Mouse (Mus musculus) G1E-ER4 (cell line): ENCODE measurements around the gene Capn11. TPM values are rescaled to one million over a fixed set of nuclear protein-coding genes. Genes with fewer than 3 reads are reported as not detected.

Experiments
- GATA1 ChIP-seq: IDR thresholded peaks from one replicate; pipeline ENCODE4 v1.8.0; 2012; ENCODE audit warnings: low read length, inconsistent platforms
- polyA plus RNA-seq: library from polyadenylated mRNA; stranded (reverse); fragments of >175 nt; gene quantifications from 2 replicates; pipeline ENCODE4 v1.2.3, GENCODE M21; 2012

The Capn11 gene
- polyA plus RNA-seq, 1 experiment: not detected

DNA sequence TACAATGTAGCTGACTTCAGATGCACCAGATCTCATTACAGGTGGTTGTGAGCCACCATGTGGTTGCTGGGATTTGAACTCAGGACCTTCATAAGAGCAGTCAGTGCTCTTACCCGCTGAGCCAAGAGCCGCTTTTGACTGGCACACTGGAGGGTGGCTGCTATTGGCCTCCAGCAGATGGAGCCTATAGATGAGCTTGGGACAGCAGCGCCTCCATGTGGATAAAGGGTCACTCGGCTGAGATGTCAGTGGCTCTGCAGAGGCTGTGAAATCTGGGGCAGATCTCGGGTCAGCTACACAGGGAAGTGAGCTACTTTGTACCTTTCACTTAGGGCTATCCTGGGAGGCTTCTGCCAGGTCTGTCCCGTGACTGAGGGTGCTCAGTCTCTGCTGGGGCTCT, 3.3 kb downstream of the Capn11 start:
- TF ChIP-seq GATA1: no peak

DNA sequence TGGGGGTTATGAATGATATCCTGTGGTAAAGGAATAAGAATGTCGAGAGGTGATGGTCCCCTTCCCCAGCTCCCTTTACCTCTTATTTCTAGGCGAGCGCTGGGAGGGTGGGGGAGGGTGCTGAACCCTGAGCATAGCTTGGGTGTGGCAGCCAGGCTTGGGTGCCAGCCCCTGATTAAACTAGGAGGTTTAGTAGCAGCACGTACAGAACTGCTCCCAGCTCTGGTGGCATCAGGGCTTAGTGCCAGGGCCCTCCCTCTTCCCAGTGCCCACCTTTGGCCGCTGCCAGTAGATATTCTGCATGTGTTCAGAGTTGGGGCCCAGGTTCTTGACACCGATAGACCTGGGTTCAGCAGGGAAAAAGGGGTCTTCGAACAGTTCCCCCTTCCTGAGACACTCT, 5.9 kb downstream of the Capn11 start:
- TF ChIP-seq GATA1: no peak

DNA sequence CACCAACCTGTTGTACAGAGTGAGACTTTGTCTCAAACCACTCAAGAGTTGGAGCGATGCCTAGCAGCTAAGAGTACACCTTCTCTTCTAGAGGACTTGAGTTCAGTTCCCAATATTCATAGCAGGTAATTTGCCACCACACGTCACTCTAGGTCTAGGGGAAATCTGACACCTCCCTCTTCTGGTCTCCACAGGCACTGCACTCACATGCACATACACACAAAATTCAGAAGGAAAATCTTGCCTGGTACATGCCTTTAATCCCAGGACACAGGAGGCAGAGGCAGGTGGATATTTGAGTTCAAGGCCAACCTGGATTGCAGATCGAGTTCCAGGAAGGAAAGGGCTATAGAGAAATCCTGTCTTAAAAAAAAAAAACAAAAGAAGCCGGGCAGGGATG, 14.9 kb downstream of the Capn11 start:
- TF ChIP-seq GATA1: no peak

DNA sequence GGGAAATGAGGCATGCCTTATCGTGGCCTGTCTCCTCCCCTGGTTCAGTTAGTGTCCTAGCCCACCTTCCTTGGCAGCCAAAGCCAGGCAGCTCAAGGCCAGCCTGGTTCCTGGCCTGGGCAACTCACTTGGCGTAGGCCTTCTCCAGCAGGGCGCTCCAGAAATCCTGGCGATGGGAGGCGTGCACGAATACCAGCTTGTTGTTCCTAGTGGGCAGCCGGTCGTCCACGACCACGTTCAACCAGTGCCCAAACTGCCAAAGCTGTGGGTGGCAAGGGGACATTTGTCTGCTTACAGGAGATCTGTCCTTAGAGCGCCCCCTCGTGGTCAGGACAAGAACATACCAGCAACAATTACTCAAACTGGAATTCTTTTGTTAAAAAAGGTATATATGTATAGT, 16.4 kb downstream of the Capn11 start:
- no peak for TF ChIP-seq GATA1

DNA sequence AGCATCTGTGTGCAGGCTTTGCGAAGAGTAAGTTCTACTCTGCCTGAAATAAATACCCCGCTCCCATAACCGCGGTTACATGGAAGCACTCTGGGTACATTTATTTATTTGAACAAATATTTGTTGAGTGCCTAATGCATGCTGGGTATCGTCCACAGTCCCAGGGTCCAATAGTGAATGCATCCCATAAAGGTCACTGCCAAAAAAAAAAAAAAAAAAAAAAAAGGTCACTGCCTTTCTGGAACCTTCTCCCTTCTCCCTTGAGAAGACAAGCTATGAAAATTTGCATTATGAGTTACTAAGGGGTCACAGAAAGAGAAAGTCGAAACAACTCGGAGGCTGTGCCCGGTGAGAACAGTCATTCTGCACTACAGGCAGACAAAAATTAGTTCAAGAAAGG, 17.1 kb downstream of the Capn11 start:
- no peak for TF ChIP-seq GATA1

DNA sequence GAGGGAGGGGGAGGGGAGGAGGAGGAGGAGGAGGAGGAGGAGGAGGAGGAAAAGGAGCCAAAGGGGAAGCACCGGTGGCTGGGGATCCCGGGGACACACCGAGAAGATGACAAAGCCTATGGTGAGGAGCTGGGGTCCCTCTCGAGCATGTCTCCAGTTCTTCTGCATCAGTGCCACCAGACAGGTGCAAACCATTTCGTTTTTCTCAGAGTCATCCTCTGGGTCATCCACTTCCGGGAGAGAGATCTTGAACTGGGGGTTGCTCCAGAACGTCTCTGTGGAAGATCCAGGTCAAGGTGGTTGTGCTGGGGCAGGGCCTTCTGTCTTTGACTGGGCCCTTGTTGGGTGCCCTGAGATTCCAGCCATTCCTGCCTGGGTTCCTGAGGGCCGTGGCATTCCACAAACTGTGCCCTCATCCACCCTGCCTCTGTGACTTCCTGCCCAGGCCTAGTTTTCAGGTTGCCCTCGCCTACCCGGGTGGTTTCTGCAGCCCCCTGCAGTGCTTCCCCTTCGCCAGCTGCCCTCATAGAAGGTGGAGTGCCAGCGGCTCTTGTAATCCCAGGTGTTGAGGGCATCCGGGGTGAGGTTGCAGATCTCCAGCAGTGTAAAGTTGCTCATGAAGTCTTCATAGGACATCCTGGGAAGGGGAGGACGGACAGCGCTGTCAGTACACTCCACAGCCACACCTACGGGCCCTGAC, 20.4 kb downstream of the Capn11 start:
- no peak for TF ChIP-seq GATA1

DNA sequence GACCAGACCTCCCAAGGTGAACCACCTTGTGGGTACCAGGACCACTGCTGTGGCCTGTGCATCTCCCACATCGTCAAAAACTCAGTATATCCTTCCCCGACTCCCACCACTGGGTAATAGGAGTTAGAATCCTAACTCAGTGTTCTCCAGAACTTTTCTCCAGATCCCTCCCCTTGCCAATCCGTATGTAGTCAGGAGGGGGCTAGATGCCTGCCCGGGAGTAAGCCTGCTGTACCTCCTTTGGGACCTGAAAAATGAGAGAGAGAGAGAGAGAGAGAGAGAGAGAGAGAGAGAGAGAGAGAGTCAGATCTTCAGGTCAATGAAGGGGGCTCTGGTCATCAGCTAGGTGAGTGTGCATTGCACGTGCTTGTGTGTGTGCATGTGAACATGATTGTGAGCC, 25.1 kb downstream of the Capn11 start:
- TF ChIP-seq GATA1: no peak

DNA sequence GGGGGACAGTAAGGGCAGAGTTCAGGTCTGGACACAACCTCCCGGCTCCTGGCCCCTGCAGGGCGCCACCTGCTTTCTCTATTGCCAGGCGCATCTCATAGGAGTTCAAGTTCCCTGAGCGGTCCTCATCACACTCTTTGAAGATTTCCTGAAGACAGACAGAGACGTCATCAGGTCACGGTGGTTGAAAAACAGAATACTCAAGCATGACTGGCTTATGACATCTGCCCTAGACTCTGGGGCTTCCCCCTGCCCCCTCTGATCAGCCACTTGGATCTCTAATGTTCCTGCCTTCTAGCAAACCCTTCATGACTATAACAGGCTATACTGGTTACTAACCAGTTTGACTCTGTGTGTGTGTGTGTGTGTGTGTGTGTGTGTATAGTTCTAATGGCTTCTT, 27.2 kb downstream of the Capn11 start:
- no peak for TF ChIP-seq GATA1

DNA sequence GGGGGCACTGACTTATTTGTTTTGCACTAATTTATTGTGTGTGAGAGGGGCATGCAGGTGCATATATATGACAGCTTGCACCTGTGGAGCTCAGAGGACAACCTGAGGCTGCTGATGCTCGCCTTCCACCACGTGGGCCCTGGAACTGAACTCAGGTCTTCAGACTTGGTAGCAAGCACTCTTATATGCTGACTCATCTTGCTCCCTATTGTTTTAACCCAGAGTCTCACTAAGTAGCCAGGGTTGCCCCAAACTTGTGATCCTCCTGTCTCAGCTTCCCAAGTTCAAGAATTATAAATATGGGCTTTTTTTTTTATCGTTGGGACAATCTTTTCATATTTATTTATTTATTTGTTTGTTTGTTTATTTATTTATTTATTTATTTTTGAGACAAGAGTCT, 28.1 kb downstream of the Capn11 start:
- TF ChIP-seq GATA1: no peak

DNA sequence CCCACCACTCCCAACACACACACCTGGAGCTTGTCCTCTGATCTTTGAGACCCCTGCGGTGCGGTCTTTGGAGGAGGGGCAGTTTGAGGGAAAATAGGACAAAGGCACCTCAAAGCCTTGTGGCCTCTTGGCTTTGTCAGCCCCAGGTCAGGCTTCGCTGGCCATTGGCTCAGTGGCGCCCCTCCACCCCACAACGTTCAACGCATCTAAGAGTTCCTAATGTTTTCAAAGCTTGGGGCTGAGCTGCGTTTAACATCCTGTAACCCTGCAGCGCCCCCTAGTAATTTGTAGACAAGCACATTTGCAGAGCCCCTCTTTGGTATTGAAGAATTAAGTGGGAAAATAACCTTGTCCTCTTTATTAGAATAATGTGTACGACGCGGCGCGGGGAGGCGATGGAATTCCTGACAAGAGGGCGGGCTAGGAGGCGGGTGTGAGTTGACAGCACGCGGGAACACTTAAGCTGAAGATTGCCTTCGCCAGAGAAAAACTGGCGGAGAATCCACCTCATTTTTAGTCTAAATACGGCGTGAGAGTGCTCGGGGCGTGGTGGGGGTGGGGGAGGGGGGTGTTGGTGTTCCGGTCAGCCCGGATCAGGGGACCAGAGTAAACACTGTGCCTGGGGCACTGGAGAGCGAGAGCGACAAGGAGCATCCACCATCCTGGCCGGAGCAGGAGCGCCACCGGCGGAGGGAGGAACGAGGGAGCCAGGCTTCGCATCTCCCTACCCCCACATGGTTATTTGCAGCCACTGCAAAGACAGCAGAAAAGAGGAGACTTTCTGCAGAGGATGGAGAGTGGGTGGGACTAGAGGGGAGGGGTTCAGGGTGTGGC, 29.0 kb downstream of the Capn11 start:
- no peak for TF ChIP-seq GATA1

DNA sequence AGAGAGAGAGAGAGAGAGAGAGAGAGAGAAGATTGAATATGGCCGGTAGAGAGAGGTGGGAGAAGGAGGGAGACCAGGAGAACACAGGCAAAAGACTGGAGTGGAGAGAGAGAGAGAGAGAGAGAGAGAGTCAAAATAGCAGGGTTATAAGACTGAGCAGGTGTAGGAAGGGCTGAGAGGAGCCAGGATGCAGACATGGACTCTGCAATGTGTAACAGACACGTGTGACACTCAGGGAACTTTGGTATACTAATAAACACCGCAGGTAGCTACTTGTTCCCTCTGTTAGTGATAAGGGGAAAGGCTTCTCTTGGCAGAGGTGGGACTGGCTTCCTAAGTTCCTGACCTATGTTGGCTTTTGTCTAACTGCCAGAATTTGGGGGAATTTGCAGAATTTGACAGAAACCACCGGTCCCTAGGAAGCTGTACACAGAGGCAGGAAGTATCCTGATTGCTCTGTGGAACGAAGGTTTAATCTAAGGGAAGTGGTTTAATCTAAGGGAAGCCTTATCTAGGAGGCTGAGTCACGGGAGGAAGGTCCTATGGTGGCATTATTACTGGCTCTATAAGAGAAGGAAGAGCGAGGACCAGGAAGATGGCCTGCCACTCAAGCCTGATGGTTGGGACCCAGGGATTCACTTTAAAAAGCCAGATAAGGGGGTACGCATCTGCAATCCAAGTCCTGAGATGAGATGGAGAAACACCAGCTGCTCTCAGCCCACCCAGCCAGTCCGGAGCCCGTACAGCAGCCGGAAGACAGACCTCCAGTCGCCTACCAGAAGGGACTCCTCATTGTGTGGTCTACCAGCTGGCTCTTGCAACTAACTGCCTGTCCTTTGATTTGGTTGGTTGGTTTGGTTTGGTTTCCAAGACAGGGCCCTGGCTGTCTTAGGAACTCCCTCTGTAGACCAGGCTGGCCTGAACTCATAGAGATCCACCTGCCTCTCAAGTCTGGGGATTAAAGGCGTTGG, 30.0 kb downstream of the Capn11 start:
- no peak for TF ChIP-seq GATA1

DNA sequence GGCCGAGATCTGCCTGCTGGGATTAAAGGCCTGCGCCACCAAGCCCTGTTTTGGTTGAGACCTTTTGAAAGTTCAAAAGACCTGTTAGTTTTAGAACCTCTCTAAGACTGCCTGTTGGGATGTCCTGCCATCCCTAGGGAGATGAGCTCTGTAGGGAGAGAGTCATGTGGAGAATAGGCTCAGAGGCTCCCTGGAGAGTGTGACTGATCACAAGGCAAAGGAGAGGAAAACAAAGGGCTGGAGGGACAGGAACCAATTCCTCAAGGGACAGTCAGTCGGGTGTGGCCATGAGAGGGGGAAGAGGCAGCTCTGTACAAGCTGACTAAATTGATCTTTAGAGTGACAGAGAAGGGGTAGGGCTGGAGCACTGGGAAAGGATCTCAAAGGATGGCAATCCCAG, 31.0 kb downstream of the Capn11 start:
- no peak for TF ChIP-seq GATA1

DNA sequence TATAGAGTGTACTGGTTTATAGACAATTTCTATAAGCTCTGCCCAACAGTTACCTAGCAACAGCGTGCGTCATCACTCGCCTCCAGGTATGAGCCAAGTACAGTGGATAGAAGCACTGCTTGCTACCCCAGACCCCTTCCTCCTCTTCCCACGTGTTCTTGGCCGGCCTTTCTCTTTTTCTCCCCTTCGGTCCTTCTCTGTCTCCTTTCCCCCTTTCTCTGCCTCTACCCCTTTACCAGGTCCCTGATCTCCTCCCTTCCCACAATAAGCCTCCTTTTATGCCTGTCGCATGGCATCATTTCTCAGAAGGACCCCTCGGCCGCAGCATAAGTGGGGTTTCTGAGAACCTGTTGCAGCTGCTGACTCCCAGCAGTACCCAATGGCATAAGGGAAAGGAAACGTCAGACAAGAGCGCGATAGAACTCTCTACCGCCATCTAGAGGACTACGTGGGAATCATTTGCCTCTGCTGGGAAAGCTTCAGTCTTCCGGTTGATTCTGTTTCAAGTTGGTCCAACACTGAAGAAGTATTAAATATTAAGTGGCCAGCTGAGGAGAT, 32.5 kb downstream of the Capn11 start:
- no peak for TF ChIP-seq GATA1

DNA sequence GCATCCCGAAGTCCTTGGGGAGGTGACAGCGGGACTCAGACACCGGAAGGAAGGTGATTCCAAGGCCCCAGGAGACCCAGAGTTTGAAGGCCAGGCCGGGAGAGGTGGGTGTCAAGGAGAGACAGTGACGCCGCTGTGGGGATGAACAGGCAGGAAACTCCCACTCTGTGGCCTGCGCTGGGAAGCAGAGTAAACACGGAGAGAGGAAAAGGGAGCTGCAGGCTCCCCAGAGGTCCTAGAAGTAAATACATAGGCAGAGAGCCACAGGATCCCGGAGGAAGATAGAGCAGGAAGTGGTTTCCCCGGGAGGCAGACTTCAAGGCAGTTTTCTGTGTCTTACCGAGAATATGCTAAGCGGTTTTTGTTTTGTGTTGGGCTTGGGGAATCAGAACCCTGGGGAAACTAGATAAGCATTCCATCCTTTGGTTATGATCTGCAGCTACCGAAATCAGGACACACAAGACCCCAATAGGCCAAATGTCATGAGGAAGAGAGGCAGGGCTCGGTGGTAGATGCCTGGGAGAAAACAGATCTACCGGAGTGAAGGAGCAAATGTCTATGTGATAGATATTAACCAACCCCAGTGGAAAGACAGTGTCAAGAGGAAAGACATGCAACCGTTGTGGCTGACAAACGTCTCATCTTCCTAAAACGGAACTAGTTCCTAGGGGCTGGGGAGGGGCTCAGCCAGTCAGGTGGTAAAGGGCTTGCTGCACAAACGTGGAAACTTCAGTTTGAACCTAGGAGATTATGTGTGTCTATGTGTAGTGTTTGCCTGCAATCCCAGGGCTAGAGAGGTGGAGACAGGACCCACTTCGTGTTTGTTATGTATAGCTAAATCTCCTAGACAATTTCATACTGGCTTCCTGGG, 39.5 kb downstream of the Capn11 start:
- no peak for TF ChIP-seq GATA1
